ENCODE assay signal across 11 mouse cellular contexts in the genomic region with DNA sequence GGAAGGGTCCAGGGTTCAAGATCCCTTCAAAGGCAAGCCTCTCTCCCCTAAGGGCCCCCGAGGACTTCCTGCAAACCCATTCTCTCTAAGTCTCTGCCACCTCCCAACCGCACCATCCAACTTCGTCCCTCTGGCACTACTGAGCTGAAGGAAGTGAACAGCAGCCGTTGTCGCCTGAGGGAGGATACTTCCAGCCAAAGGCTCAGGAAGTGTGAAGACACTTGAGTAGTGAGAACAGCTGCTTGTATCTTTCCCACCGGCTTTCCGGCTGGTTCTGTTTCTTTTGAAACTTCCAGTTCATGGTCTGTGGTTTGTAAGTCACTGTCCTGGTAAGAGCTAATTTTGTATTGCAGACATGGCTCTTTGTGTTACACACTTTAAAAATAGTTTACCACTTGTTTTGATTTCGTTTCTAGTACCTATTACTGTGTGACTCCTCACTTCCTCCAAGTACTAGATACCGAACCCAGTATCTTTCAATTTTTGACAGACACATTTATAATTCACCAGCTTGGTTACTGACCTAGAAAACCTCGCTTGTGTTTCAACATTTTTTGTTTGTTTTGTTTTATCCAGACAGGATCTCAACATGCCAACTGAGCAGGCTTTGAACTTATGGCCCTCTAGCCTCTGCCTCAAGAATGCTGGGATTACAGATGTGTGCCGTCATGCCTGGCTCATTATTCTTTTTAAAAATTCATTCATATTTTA. TPM values are rescaled to one million over a fixed set of nuclear protein-coding genes. Genes with fewer than 3 reads are reported as not detected.
A peak's percentile ranks its signal among the peaks of the same experiment; 100 is the strongest.
DNase-seq lines count a peak whose midpoint lies in the region; ATAC-seq and TF ChIP-seq lines count a peak whose summit lies in the region.
"Had no signal": no experiment of that assay in that cellular context is flagged by ENCODE, and none has a peak within 500 bp of the region (broad histone marks: within the 10 kb centered on the region; RNA-seq: fewer than 3 reads in every experiment).

No protein-coding gene starts in this region.

- TF ChIP-seq RAD21 in CH12.LX (IDR thresholded peaks at IDR 0.05; ENCODE audit: low read depth, low read length), result no peak

- TF ChIP-seq CTCF in kidney, postnatal 0 days (IDR thresholded peaks at IDR 0.05; ENCODE audit: low read depth), result no peak
- no peak for TF ChIP-seq CTCF in CH12.LX (conservative IDR thresholded peaks at IDR 0.05 in 1 of 2, IDR thresholded peaks at IDR 0.05 in 1 of 2; ENCODE audit: low read depth in 2 of 2, low read length in 2 of 2)

- H3K79me2 ChIP-seq in CH12.LX (replicated peaks; ENCODE audit: control insufficient read depth, extremely low read depth, insufficient read depth, poor library complexity, severe bottlenecking), result no peaks in the 10 kb centered on the region

- no peak overlapping the region for H3K4me2 ChIP-seq in kidney, postnatal 0 days (ENCODE audit: low read length)
- H3K4me2 ChIP-seq in CH12.LX (ENCODE audit: insufficient read depth, low read depth, poor library complexity, severe bottlenecking), result 0 out of 2 replicates have a peak overlapping the region, but pooled peaks have one; percentile 27
- no peak overlapping the region for H3K4me2 ChIP-seq in heart, embryonic 11.5 days
- H3K4me2 ChIP-seq: hindbrain, embryonic 15.5 days had no signal

- DNase-seq in kidney, postnatal 0 days (ENCODE audit: low spot score), result peak; percentile 34
- DNase-seq in kidney, postnatal 25 days, result no peak
- no peak for DNase-seq in CH12.LX (ENCODE audit: extremely low read depth)
- DNase-seq in induced T-regulatory cell, adult 2 months (ENCODE audit: low read depth), result peak; percentile 32
- peak; percentile 38 to 50 for DNase-seq in right cerebral cortex, adult 2 months (ENCODE audit: low spot score in 2 of 2)
- DNase-seq in heart, postnatal 14 days, result no peak
- no peak for DNase-seq in heart, adult 9 months (ENCODE audit: low spot score in 2 of 2)
- DNase-seq: cerebellum, postnatal 10 days had no signal

- peak overlapping the region; percentile 42; the same call in 1 of the 2 replicates for H3K27ac ChIP-seq in kidney, postnatal 0 days
- no peak overlapping the region for H3K27ac ChIP-seq in CH12.LX (ENCODE audit: insufficient read depth, low read depth)
- no peak overlapping the region for H3K27ac ChIP-seq in heart, embryonic 11.5 days (ENCODE audit: low read depth, low read length)
- H3K27ac ChIP-seq: hindbrain, embryonic 15.5 days had no signal

- no peaks in the 10 kb centered on the region for H3K9me3 ChIP-seq in kidney, postnatal 0 days (replicated peaks; ENCODE audit: low read length)
- H3K9me3 ChIP-seq in CH12.LX (replicated peaks; ENCODE audit: low read length), result no peaks in the 10 kb centered on the region
- H3K9me3 ChIP-seq in heart, embryonic 11.5 days (replicated peaks; ENCODE audit: control insufficient read depth, low read length), result no peaks in the 10 kb centered on the region
- H3K9me3 ChIP-seq: hindbrain, embryonic 15.5 days had no signal

- peak; percentile 26; the same call in 1 of the 2 replicates for TF ChIP-seq EP300 in CH12.LX (IDR thresholded peaks at IDR 0.05; ENCODE audit: low read length)

- H3K36me3 ChIP-seq in kidney, postnatal 0 days (ENCODE audit: insufficient read depth, low read length), result no peaks in the 10 kb centered on the region
- no peaks in the 10 kb centered on the region for H3K36me3 ChIP-seq in CH12.LX (replicated peaks in 1 of 2; ENCODE audit: control insufficient read depth in 1 of 2, insufficient read depth in 1 of 2, low read length in 1 of 2)
- no peaks in the 10 kb centered on the region for H3K36me3 ChIP-seq in heart, embryonic 11.5 days (ENCODE audit: control insufficient read depth, insufficient read depth, low read length)
- H3K36me3 ChIP-seq: hindbrain, embryonic 15.5 days had no signal

- no peak overlapping the region for H3K9ac ChIP-seq in kidney, postnatal 0 days (ENCODE audit: low read depth, low read length)
- H3K9ac ChIP-seq in CH12.LX (ENCODE audit: insufficient read depth, low read depth), result no peak overlapping the region
- no peak overlapping the region; the same call in 1 of the 2 replicates for H3K9ac ChIP-seq in heart, embryonic 11.5 days (ENCODE audit: low read depth, low read length)
- H3K9ac ChIP-seq: hindbrain, embryonic 15.5 days had no signal

- no peak overlapping the region for H3K4me3 ChIP-seq in kidney, postnatal 0 days (replicated peaks; ENCODE audit: low read depth, low read length)
- H3K4me3 ChIP-seq in CH12.LX (replicated peaks in 1 of 3; ENCODE audit: low read depth in 2 of 3, low read length in 2 of 3, poor library complexity in 1 of 3), result no peak overlapping the region
- H3K4me3 ChIP-seq in heart, embryonic 11.5 days (ENCODE audit: low read depth, low read length), result no peak overlapping the region
- H3K4me3 ChIP-seq: hindbrain, embryonic 15.5 days had no signal

- no peaks in the 10 kb centered on the region for H3K4me1 ChIP-seq in kidney, postnatal 0 days (replicated peaks; ENCODE audit: insufficient read depth, low read length)
- H3K4me1 ChIP-seq in CH12.LX (ENCODE audit: control insufficient read depth in 1 of 2, insufficient read depth in 2 of 2), result peaks cover 3 to 7% of the 10 kb centered on the region in 2 experiments; a peak in 1 of 4 replicates
- H3K4me1 ChIP-seq in heart, embryonic 11.5 days (ENCODE audit: control insufficient read depth, insufficient read depth, low read length), result 0 out of 2 replicates have a peak, but pooled peaks cover 3% of the 10 kb centered on the region
- H3K4me1 ChIP-seq: hindbrain, embryonic 15.5 days had no signal

- 31% methylated on average over 11 of the region's 11 CpGs for WGBS in kidney, postnatal 0 days
- WGBS in heart, embryonic 11.5 days (ENCODE audit: insufficient replicate concordance), result 47% methylated on average over 11 of the region's 11 CpGs

- in situ Hi-C loops in CH12.LX (cut with MboI; ENCODE audit: low pct_ligation_motif_present, low pct_unique_long_range_greater_than_20kb, low sequenced_read_pairs), result no loop called here

- no peak for TF ChIP-seq POLR2A in CH12.LX (IDR thresholded peaks at IDR 0.05; ENCODE audit: low read depth, low read length)

- no peaks in the 10 kb centered on the region for H3K27me3 ChIP-seq in kidney, postnatal 0 days (ENCODE audit: insufficient read depth, low read length)
- no peaks in the 10 kb centered on the region for H3K27me3 ChIP-seq in CH12.LX (replicated peaks)
- H3K27me3 ChIP-seq in heart, embryonic 11.5 days (ENCODE audit: control insufficient read depth, insufficient read depth, low read length), result no peaks in the 10 kb centered on the region
- H3K27me3 ChIP-seq: hindbrain, embryonic 15.5 days had no signal

- intact Hi-C loops in heart, postnatal 14 days (cut with DNase I), result no loop called here

- dilution Hi-C loops in CH12.LX (cut with MboI; ENCODE audit: extremely low pct_ligation_motif_present, extremely low pct_unique_long_range_greater_than_20kb, low sequenced_read_pairs), result no loop called here

- ATAC-seq in kidney, postnatal 0 days (replicated peaks; ENCODE audit: low FRiP score, low read depth), result no peak
- ATAC-seq in heart, embryonic 11.5 days (replicated peaks; ENCODE audit: insufficient number of reproducible peaks, low FRiP score, low TSS enrichment), result no peak
- ATAC-seq: Patski had no signal

TF ChIP-seq in CH12.LX, 34 proteins besides CTCF, POLR2A, EP300 and RAD21:
- TF ChIP-seq BHLHE40 (IDR thresholded peaks at IDR 0.05; ENCODE audit: low read depth, low read length), result no peak
- peak; percentile 62; the same call in 1 of the 2 replicates for TF ChIP-seq MEF2A (IDR thresholded peaks at IDR 0.05; ENCODE audit: borderline replicate concordance, low read depth, low read length)
- no peak for TF ChIP-seq SMC3 (IDR thresholded peaks at IDR 0.05; ENCODE audit: low read depth, low read length)
- TF ChIP-seq ETS1 (conservative IDR thresholded peaks at IDR 0.05; ENCODE audit: low read depth, low read length), result 0 out of 2 replicates have a peak, but pooled peaks have one; percentile 30

RNA-seq across cellular contexts. Expression of a gene that starts 35.9 kb away (rescaled TPM):
- polyA plus RNA-seq in kidney, postnatal 0 days (2015; fragmentation: Nextera tagmentation; extraction: Ambion mirVana), result 30.1 and 31.5 TPM in 2 replicates
- total RNA-seq in CH12.LX (2012; rRNA removed) (79.1 and 81.6 TPM in 2 replicates), CH12.LX (2014; rRNA removed) (49.9 and 53.7 TPM in 2 replicates)
- polyA plus RNA-seq in CH12.LX (2012; ENCODE audit: insufficient read length, low read depth), result 106 and 149 TPM in 2 replicates
- total RNA-seq in heart, postnatal 14 days (2021), result 10 to 100 TPM; 34.8 to 36.3 TPM
- polyA plus RNA-seq in heart, embryonic 11.5 days (2014; fragmentation: Nextera tagmentation; extraction: Ambion mirVana), result 39.9 and 44.3 TPM in 2 replicates

RNA-seq across cellular contexts. Expression of a gene that starts 36.2 kb away (rescaled TPM):
- polyA plus RNA-seq in kidney, postnatal 0 days (2015; fragmentation: Nextera tagmentation; extraction: Ambion mirVana), result 17.7 and 19.7 TPM in 2 replicates
- 4.5 and 4.7 TPM in 2 replicates for total RNA-seq in CH12.LX (2012; rRNA removed)
- total RNA-seq in CH12.LX (2014; rRNA removed), result 1.6 and 2.1 TPM in 2 replicates
- 3.4 and 4.2 TPM in 2 replicates for polyA plus RNA-seq in CH12.LX (2012; ENCODE audit: insufficient read length, low read depth)
- 10 to 100 TPM; 77.7 to 82.2 TPM for total RNA-seq in heart, postnatal 14 days (2021)
- polyA plus RNA-seq in heart, embryonic 11.5 days (2014; fragmentation: Nextera tagmentation; extraction: Ambion mirVana), result 16.7 and 17.6 TPM in 2 replicates

Comparison
In these comparisons a context has a peak if more than half of its experiments do, and no peak if none do; other contexts are left out.
1. DNase-seq: peak in kidney, postnatal 0 days (single experiment), induced T-regulatory cell, adult 2 months (single experiment) and right cerebral cortex, adult 2 months (2 of 2); none in kidney, postnatal 25 days (0 of 2), CH12.LX (single experiment), heart, postnatal 14 days (0 of 2) and heart, adult 9 months (0 of 2).